Mouse (Mus musculus) ES-Bruce4 (cell line): ENCODE results near the gene Cep128.

ENCODE experiments used
- CTCF ChIP-seq: IDR thresholded peaks from one replicate; pipeline ENCODE4 v1.8.1; 2011; ENCODE audit warnings: low read depth, low read length
- POLR2A ChIP-seq: IDR thresholded peaks from one replicate; pipeline ENCODE4 v1.8.1; 2011; ENCODE audit warnings: low read length; ENCODE audit not compliant: insufficient read depth

DNA sequence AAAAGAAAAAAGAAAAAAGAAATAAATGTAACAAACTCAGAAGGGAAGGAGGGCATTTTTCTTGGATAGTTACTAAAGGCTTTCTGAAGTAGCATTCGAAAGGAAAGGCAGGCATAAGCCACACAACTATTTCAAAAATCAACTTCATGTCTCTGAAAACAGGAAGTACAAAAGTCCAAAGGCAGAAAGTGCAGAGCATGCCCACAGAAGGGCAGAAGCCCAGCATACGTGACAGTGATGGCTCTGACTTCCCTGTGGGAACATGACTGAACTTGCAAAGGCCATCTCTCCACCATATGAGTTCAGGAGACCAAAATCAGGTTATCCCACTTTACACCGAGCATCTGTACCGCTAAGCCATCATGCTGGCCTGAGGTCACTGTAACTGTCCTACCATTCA is 71.6 kb downstream of the Cep128 start:
- TF ChIP-seq CTCF (no peak), POLR2A (no peak)
